Mouse (Mus musculus) liver, postnatal 0 days (tissue): ENCODE data around the gene Hnrnpa1. TPM values are rescaled to one million over a fixed set of nuclear protein-coding genes. Genes with fewer than 3 reads are reported as not detected.
A peak's percentile ranks its signal among the peaks of the same experiment; 100 is the strongest.

ENCODE experiments used
- ATAC-seq: fragments of 200-750 bp; cut with Nextera tagmentation; 2 replicates; pipeline ENCODE4 v1.8.0; 2017; ENCODE audit warnings: mild to moderate bottlenecking, moderate library complexity
- DNase-seq: peaks from one replicate; pipeline ENCODE4 v3.0.0-alpha.2; 2016
- H3K27ac ChIP-seq: fragments of 300-500 bp; sonication (generic); 2 replicates; pipeline ENCODE4 v1.5.1; 2014; ENCODE audit warnings: antibody characterized with exemption, moderate library complexity, mild to moderate bottlenecking, low read depth
- H3K27me3 ChIP-seq: fragments of 300-500 bp; sonication (generic); 2 replicates; pipeline ENCODE4 v1.6.1; 2014; ENCODE audit warnings: low read length, control low read depth, mixed read lengths; ENCODE audit not compliant: insufficient read depth
- H3K36me3 ChIP-seq: fragments of 300-500 bp; sonication (generic); replicated peaks from 2 replicates; pipeline ENCODE4 v1.6.1; 2014; ENCODE audit warnings: mild to moderate bottlenecking, control low read depth, low read length, moderate library complexity, mixed read lengths; ENCODE audit not compliant: insufficient read depth
- H3K4me1 ChIP-seq: fragments of 300-500 bp; sonication (generic); 2 replicates; pipeline ENCODE4 v1.6.1; 2014; ENCODE audit warnings: antibody characterized with exemption, mild to moderate bottlenecking, control low read depth; ENCODE audit not compliant: insufficient read depth
- H3K4me2 ChIP-seq: fragments of 300-500 bp; sonication (generic); 2 replicates; pipeline ENCODE4 v1.6.1; 2014; ENCODE audit warnings: low read depth, mild to moderate bottlenecking, low read length, moderate library complexity, mixed read lengths
- H3K4me3 ChIP-seq: fragments of 300-500 bp; sonication (generic); 2 replicates; pipeline ENCODE4 v1.5.1; 2014; ENCODE audit warnings: low read depth, low read length
- H3K9ac ChIP-seq: fragments of 300-500 bp; sonication (generic); replicated peaks from 2 replicates; pipeline ENCODE4 v1.6.1; 2014; ENCODE audit warnings: mild to moderate bottlenecking, moderate library complexity
- H3K9me3 ChIP-seq: fragments of 300-500 bp; sonication (generic); 2 replicates; pipeline ENCODE4 v1.6.1; 2016; ENCODE audit warnings: mild to moderate bottlenecking, control low read depth, low read length, mixed read lengths
- CTCF ChIP-seq: sonication (generic); IDR thresholded peaks from 2 replicates; pipeline ENCODE4 v1.5.1; 2016; ENCODE audit warnings: antibody characterized with exemption, low read depth
- EP300 ChIP-seq: IDR thresholded peaks from 2 replicates; pipeline ENCODE4 v1.6.1; 2016; ENCODE audit warnings: antibody characterized with exemption, low read depth, mild to moderate bottlenecking
- WGBS: fragments of 180-500 bp; shearing (Covaris S2); extraction: QIAGEN DNeasy Blood & Tissue Kit; methylation state at CpG from one replicate; pipeline ENCODE4 v1.1.7; 2014; ENCODE audit not compliant: insufficient replicate concordance; 5-methylcytosine and 5-hydroxymethylcytosine counted together
- polyA plus RNA-seq: library from polyadenylated mRNA; unstranded; fragments of >200 nt; fragmentation: Nextera tagmentation; extraction: Ambion mirVana; gene quantifications from 2 replicates; pipeline ENCODE4 v1.2.1, GENCODE M21; 2015

Gene Hnrnpa1
- polyA plus RNA-seq, 1 experiment from 2014 or later: 151 TPM

GRCm38 (mm10) chr15:103251595-103251994, 11.4 kb downstream of the Hnrnpa1 start:
- Histone ChIP-seq H3K4me1 (peaks cover 27% of the 10 kb centered on the region), H3K27ac (peak overlapping the region; percentile 91), H3K27me3 (no peaks in the 10 kb centered on the region), H3K4me3 (peak overlapping the region; percentile 67), H3K36me3 (peaks cover 47% of the 10 kb centered on the region), H3K9me3 (no peaks in the 10 kb centered on the region), H3K9ac (peak overlapping the region; percentile 83), H3K4me2 (peak overlapping the region; percentile 81)
- WGBS: 14% methylated on average over 1 of the region's 1 CpGs
- DNase-seq: peak; percentile 78
- ATAC-seq: peak; percentile 68
- TF ChIP-seq EP300: peak; percentile 99
- no peak for TF ChIP-seq CTCF

- Histone ChIP-seq H3K36me3 (peaks cover 37% of the 10 kb centered on the region), H3K4me2 (peak overlapping the region; percentile 81), H3K27me3 (no peaks in the 10 kb centered on the region), H3K4me3 (peak overlapping the region; percentile 67), H3K4me1 (peaks cover 37% of the 10 kb centered on the region), H3K9me3 (no peaks in the 10 kb centered on the region), H3K9ac (peak overlapping the region; percentile 83), H3K27ac (peak overlapping the region; percentile 91)
- peak; percentile 24 for ATAC-seq
- 27% methylated on average over 3 of the region's 3 CpGs for WGBS
- DNase-seq: peak; percentile 73
- peak; percentile 55; the same call in 1 of the 2 replicates for TF ChIP-seq EP300
- TF ChIP-seq CTCF: no peak
These were observed 12.4 kb downstream of the Hnrnpa1 start for GRCm38 (mm10) chr15:103252660-103253059.

GRCm38 (mm10) chr15:103253352-103253751, 13.1 kb downstream of the Hnrnpa1 start:
- WGBS: 72% methylated on average over 1 of the region's 1 CpGs
- peak overlapping the region; percentile 81 for H3K4me2 ChIP-seq

GRCm38 (mm10) chr15:103255169-103255568, 14.9 kb downstream of the Hnrnpa1 start:
- peak; percentile 85 for DNase-seq
- H3K4me1 ChIP-seq: peaks cover 54% of the 10 kb centered on the region
- H3K27ac ChIP-seq: peak overlapping the region; percentile 91
- no peaks in the 10 kb centered on the region for H3K9me3 ChIP-seq
- H3K9ac ChIP-seq: peak overlapping the region; percentile 83
- WGBS: 1% methylated on average over 25 of the region's 25 CpGs
- peaks cover 15% of the 10 kb centered on the region for H3K36me3 ChIP-seq
- peak overlapping the region; percentile 67 for H3K4me3 ChIP-seq
- peak overlapping the region; percentile 81 for H3K4me2 ChIP-seq
- ATAC-seq: peak; percentile 37
- H3K27me3 ChIP-seq: no peaks in the 10 kb centered on the region
- TF ChIP-seq CTCF: peak; percentile 55
- no peak for TF ChIP-seq EP300

More at GRCm38 (mm10) chr15:103253352-103253751, 13.1 kb downstream of the Hnrnpa1 start:
- H3K27me3 ChIP-seq: no peaks in the 10 kb centered on the region
- peaks cover 40% of the 10 kb centered on the region for H3K4me1 ChIP-seq
- peak overlapping the region; percentile 67 for H3K4me3 ChIP-seq
- ATAC-seq (no peak), DNase-seq (no peak)
- peak overlapping the region; percentile 91 for H3K27ac ChIP-seq
- no peaks in the 10 kb centered on the region for H3K9me3 ChIP-seq
- H3K36me3 ChIP-seq: peaks cover 30% of the 10 kb centered on the region
- TF ChIP-seq CTCF (no peak), EP300 (no peak)
- peak overlapping the region; percentile 83 for H3K9ac ChIP-seq

GRCm38 (mm10) chr15:103256210-103256986, 16.2 kb downstream of the Hnrnpa1 start:
- Histone ChIP-seq H3K27ac (peak overlapping the region; percentile 91), H3K36me3 (0 out of 2 replicates have a peak, but pooled peaks cover 5% of the 10 kb centered on the region), H3K9ac (peak overlapping the region; percentile 83), H3K4me1 (peaks cover 53% of the 10 kb centered on the region), H3K4me2 (peak overlapping the region; percentile 81), H3K9me3 (no peaks in the 10 kb centered on the region), H3K4me3 (peak overlapping the region; percentile 67), H3K27me3 (no peaks in the 10 kb centered on the region)
- TF ChIP-seq CTCF (no peak), EP300 (0 out of 2 replicates have a peak, but pooled peaks have one; percentile 6)
- ATAC-seq (no peak), DNase-seq (no peak)
- 71% methylated on average over 6 of the region's 6 CpGs for WGBS

GRCm38 (mm10) chr15:103257790-103258728, 17.8 kb downstream of the Hnrnpa1 start, which contains the start of gene Nfe2:
Gene Nfe2 (minus strand): TSS chr15:103258403.
- Histone ChIP-seq H3K9ac (peak within 1 kb of the TSS; percentile 83), H3K27ac (peak within 1 kb of the TSS; percentile 91), H3K9me3 (no peaks in the 10 kb centered on the region), H3K4me3 (peak within 1 kb of the TSS; percentile 67), H3K4me2 (peak within 1 kb of the TSS; percentile 81), H3K27me3 (no peaks in the 10 kb centered on the region), H3K4me1 (peaks cover 40% of the 10 kb centered on the region), H3K36me3 (no peaks in the 10 kb centered on the region)
- TF ChIP-seq CTCF (peak; percentile 51), EP300 (peak; percentile 98)
- DNase-seq: peak; percentile 96
- WGBS: 2% methylated on average over 15 of the region's 15 CpGs
- peak; percentile 98 for ATAC-seq
